Mouse (Mus musculus) forebrain, embryonic 11.5 days (tissue): Measurements from ENCODE around the gene Ccdc88c. TPM values are rescaled to one million over a fixed set of nuclear protein-coding genes. Genes with fewer than 3 reads are reported as not detected.
A peak's percentile ranks its signal among the peaks of the same experiment; 100 is the strongest.

Source experiments
- ATAC-seq: fragments of 200-750 bp; cut with Nextera tagmentation; replicated peaks from 2 replicates; pipeline ENCODE4 v1.8.0; 2017; ENCODE audit warnings: moderate TSS enrichment; ENCODE audit not compliant: low FRiP score
- DNase-seq: peaks from one replicate; pipeline ENCODE4 v3.0.0-alpha.2; 2017; ENCODE audit warnings: low spot score
- H3K27ac ChIP-seq: fragments of 300-500 bp; sonication (generic); 2 replicates; pipeline ENCODE4 v1.5.1; 2014; ENCODE audit warnings: low read depth, low read length
- H3K27me3 ChIP-seq: fragments of 300-500 bp; sonication (generic); 2 replicates; pipeline ENCODE4 v1.6.1; 2014; ENCODE audit warnings: mild to moderate bottlenecking, low read length, mixed read lengths; ENCODE audit not compliant: control insufficient read depth, insufficient read depth
- H3K36me3 ChIP-seq: fragments of 300-500 bp; sonication (generic); 2 replicates; pipeline ENCODE4 v1.6.1; 2014; ENCODE audit warnings: mild to moderate bottlenecking, low read length, moderate library complexity, mixed read lengths; ENCODE audit not compliant: control insufficient read depth, insufficient read depth
- H3K4me1 ChIP-seq: fragments of 300-500 bp; sonication (generic); replicated peaks from 2 replicates; pipeline ENCODE4 v1.6.1; 2014; ENCODE audit warnings: low read length, mixed read lengths; ENCODE audit not compliant: control insufficient read depth, insufficient read depth
- H3K4me2 ChIP-seq: fragments of 300-500 bp; sonication (generic); 2 replicates; pipeline ENCODE4 v1.6.1; 2014; ENCODE audit warnings: low read depth, mild to moderate bottlenecking, low read length, moderate library complexity, mixed read lengths; ENCODE audit not compliant: severe bottlenecking
- H3K4me3 ChIP-seq: fragments of 300-500 bp; sonication (generic); 2 replicates; pipeline ENCODE4 v1.5.1; 2014; ENCODE audit warnings: low read depth, low read length
- H3K9ac ChIP-seq: fragments of 300-500 bp; sonication (generic); 2 replicates; pipeline ENCODE4 v1.6.1; 2014; ENCODE audit warnings: low read length
- H3K9me3 ChIP-seq: fragments of 300-500 bp; sonication (generic); 2 replicates; pipeline ENCODE4 v1.6.1; 2016; ENCODE audit warnings: low read length, mixed read lengths; ENCODE audit not compliant: control insufficient read depth
- WGBS: fragments of 180-500 bp; shearing (Covaris S2); extraction: QIAGEN DNeasy Blood & Tissue Kit; methylation state at CpG from one replicate; pipeline ENCODE4 v1.1.7; 2014; 5-methylcytosine and 5-hydroxymethylcytosine counted together
- polyA plus RNA-seq: library from polyadenylated mRNA; unstranded; fragments of >200 nt; fragmentation: Nextera tagmentation; extraction: Ambion mirVana; gene quantifications from 2 replicates; pipeline ENCODE4 v1.2.1, GENCODE M21; 2014

Gene Ccdc88c
- polyA plus RNA-seq, 1 experiment from 2014 or later: 27.7 TPM

DNA sequence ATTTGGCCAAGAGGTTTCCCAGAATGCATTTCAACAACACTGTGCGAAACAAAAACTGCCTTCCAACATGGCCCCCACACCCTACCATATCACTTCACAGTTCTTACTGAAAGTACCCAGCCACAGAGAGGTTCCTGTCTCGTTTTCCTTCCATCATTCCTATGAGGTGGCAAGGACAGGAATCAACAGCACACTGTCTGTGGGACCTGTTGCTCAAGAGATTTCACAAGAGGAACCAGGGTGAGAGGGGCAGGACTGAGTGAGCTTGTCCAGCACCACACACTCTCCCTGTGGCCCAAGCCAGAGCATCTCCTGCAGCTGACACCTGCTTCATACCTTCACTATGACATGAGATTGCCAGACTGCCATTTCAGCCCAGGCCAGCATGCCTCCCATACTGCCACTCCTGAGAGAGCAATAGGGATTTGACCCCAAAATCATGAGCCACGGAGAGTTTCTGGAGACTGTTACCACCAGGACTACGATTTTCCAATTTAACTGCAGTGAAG, 39.0 kb downstream of the Ccdc88c start:
- Histone ChIP-seq H3K4me1 (peaks cover 16% of the 10 kb centered on the region), H3K27me3 (no peaks in the 10 kb centered on the region), H3K4me3 (no peak overlapping the region), H3K9ac (no peak overlapping the region), H3K4me2 (no peak overlapping the region), H3K9me3 (no peaks in the 10 kb centered on the region), H3K36me3 (no peaks in the 10 kb centered on the region), H3K27ac (peak overlapping the region; percentile 72; the same call in 1 of the 2 replicates)
- peak; percentile 20; the same call in 1 of the 2 replicates for ATAC-seq
- 60% methylated on average over 4 of the region's 4 CpGs for WGBS
- DNase-seq: no peak

GRCm38 (mm10) chr12:100988324-100989130, 40.3 kb downstream of the Ccdc88c start:
- Histone ChIP-seq H3K4me2 (no peak overlapping the region), H3K4me3 (no peak overlapping the region), H3K4me1 (peaks cover 16% of the 10 kb centered on the region), H3K27ac (no peak overlapping the region), H3K9me3 (no peaks in the 10 kb centered on the region), H3K27me3 (no peaks in the 10 kb centered on the region), H3K9ac (no peak overlapping the region), H3K36me3 (no peaks in the 10 kb centered on the region)
- DNase-seq (no peak), ATAC-seq (no peak)
- WGBS: 79% methylated on average over 15 of the region's 15 CpGs

- no peaks in the 10 kb centered on the region for H3K27me3 ChIP-seq
- H3K4me3 ChIP-seq: no peak overlapping the region
- 88% methylated on average over 4 of the region's 4 CpGs for WGBS
- no peak overlapping the region for H3K9ac ChIP-seq
- H3K27ac ChIP-seq: no peak overlapping the region
- ATAC-seq: no peak
- no peaks in the 10 kb centered on the region for H3K9me3 ChIP-seq
- peaks cover 13% of the 10 kb centered on the region for H3K4me1 ChIP-seq
- H3K4me2 ChIP-seq: no peak overlapping the region
- no peaks in the 10 kb centered on the region for H3K36me3 ChIP-seq
- no peak for DNase-seq
These were observed 42.4 kb downstream of the Ccdc88c start for GRCm38 (mm10) chr12:100986423-100986822.

DNA sequence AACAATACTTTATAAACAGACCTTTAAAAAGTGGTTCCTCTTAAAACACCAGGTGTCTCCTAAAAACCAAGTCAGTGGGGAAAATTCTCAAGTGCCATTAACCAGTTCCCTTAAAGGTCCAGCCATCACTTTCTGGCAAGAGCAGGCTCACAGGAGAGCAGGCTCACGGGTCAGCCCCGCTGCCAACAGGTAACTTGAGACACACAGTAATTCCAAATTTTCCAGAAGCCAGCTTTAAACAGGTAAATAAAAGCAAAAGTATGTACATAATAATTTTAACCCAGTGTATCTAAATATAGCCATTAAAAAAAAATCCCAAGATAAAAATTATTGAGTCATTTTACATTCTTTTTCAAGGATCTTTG, 43.1 kb downstream of the Ccdc88c start:
- H3K27me3 ChIP-seq: no peaks in the 10 kb centered on the region
- WGBS: 88% methylated on average over 2 of the region's 2 CpGs
- H3K4me2 ChIP-seq: no peak overlapping the region
- peaks cover 13% of the 10 kb centered on the region for H3K4me1 ChIP-seq
- no peaks in the 10 kb centered on the region for H3K36me3 ChIP-seq
- DNase-seq (no peak), ATAC-seq (no peak)
- H3K9me3 ChIP-seq: no peaks in the 10 kb centered on the region
- H3K4me3 ChIP-seq: no peak overlapping the region
- no peak overlapping the region for H3K27ac ChIP-seq
- no peak overlapping the region for H3K9ac ChIP-seq

- WGBS: 90% methylated on average over 10 of the region's 10 CpGs
- H3K4me2 ChIP-seq: no peak overlapping the region
- H3K9me3 ChIP-seq: no peaks in the 10 kb centered on the region
- H3K36me3 ChIP-seq: no peaks in the 10 kb centered on the region
- no peaks in the 10 kb centered on the region for H3K27me3 ChIP-seq
- no peak overlapping the region for H3K4me3 ChIP-seq
- peaks cover 9% of the 10 kb centered on the region for H3K4me1 ChIP-seq
- H3K27ac ChIP-seq: no peak overlapping the region
- no peak overlapping the region for H3K9ac ChIP-seq
- no peak for ATAC-seq
- DNase-seq: no peak
These were observed 43.6 kb downstream of the Ccdc88c start for GRCm38 (mm10) chr12:100985050-100985792.

DNA sequence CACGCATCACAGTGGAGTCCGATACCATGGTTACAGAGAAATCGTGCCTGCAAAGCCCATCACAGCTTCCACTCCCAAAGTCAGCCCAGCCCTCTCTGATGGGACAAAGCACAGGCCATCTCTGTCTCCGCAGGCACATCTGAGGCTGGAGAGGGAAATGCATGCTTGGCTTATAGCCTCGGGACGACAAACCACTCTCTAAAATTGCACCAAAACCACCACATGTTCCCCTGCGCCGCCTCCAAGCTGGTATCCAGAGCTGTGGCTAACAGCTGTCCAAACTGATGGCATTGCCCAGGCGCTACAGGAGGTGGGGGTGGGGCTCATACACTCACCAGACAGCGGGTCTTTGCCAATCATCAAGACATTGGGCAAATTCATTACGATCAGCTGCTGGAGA, 45.3 kb downstream of the Ccdc88c start:
- DNase-seq: no peak
- WGBS: 85% methylated on average over 11 of the region's 11 CpGs
- ATAC-seq: no peak
- Histone ChIP-seq H3K4me3 (no peak overlapping the region), H3K4me1 (peaks cover 2% of the 10 kb centered on the region; the same call in 1 of the 2 replicates), H3K27me3 (no peaks in the 10 kb centered on the region), H3K27ac (no peak overlapping the region), H3K9me3 (no peaks in the 10 kb centered on the region), H3K4me2 (no peak overlapping the region), H3K36me3 (no peaks in the 10 kb centered on the region), H3K9ac (no peak overlapping the region)

DNA sequence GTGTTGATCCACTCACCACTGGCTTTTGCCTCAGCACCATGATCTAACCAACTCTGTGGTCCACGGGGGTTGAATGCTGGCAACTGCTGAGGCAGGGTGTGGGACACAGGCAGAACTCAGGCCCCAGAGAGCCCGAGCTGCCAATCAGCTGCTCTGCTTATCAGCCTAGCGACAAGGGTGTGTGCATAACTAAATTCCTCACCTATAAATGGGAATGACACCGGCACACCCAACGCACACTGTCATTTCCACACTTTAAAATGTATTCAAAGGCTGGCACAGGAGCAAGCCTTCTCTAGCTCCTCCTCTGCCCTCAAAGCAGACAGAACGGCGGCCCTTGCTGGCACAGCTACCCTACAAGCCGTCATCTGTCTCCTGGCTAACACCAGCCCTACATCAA, 46.6 kb downstream of the Ccdc88c start:
- no peak overlapping the region for H3K27ac ChIP-seq
- H3K4me3 ChIP-seq: no peak overlapping the region
- no peak overlapping the region for H3K4me2 ChIP-seq
- no peaks in the 10 kb centered on the region for H3K9me3 ChIP-seq
- H3K27me3 ChIP-seq: no peaks in the 10 kb centered on the region
- H3K4me1 ChIP-seq: no peaks in the 10 kb centered on the region; the same call in 1 of the 2 replicates
- H3K36me3 ChIP-seq: no peaks in the 10 kb centered on the region
- DNase-seq (no peak), ATAC-seq (no peak)
- no peak overlapping the region for H3K9ac ChIP-seq
- 89% methylated on average over 8 of the region's 8 CpGs for WGBS

DNA sequence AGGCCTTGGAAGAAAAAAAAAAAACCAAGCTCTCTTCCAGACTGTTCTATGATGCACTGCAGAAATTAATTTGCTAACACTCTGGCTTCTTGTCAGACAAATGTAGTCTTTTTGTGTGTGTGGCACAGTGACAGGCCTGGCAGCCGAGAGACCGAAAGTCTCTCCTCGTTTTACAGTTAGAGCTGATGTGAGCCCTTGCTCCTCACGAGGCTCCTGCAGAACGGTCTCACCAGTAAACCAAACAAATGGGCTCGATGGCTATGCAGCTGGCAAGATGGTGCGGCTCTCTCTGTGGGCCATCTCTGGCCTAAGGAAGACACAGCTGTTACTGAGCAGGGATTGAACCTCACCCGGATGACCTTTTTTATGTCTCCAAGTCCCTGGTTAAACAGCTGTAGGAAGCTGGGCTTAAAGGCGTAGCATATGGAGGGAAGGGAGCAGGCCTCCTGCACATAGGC, 48.3 kb downstream of the Ccdc88c start:
- no peaks in the 10 kb centered on the region for H3K36me3 ChIP-seq
- no peak overlapping the region for H3K4me3 ChIP-seq
- no peaks in the 10 kb centered on the region for H3K9me3 ChIP-seq
- no peaks in the 10 kb centered on the region; the same call in 1 of the 2 replicates for H3K4me1 ChIP-seq
- no peak for ATAC-seq
- no peak for DNase-seq
- no peak overlapping the region for H3K4me2 ChIP-seq
- no peak overlapping the region for H3K27ac ChIP-seq
- WGBS: 79% methylated on average over 9 of the region's 9 CpGs
- H3K9ac ChIP-seq: no peak overlapping the region
- no peaks in the 10 kb centered on the region for H3K27me3 ChIP-seq
